Mouse (Mus musculus): ENCODE data around the gene Tbc1d4.

DNA sequence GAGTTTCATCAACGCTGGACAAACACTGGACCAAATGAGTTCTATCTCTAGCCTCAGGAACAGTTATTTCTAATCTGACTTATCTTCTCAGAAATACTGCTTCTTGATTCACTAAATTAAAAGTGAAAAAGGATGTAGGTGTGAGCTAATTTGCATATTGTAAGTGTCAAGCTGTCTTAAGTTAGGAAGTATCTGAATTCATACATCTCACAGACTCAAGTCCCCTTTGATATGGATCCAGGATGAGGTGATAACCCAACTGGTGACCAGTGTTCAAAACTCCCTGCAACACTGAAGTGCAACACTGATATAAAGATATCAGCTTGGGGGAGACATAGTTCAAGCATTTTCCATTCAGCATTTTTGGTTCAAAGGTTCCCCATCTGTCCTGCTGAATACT, 141.5 kb downstream of the Tbc1d4 start:
- no peak for TF ChIP-seq KAT2A (conservative IDR thresholded peaks at IDR 0.05; ENCODE audit: low read depth, low read length)
- TF ChIP-seq ZNF384 (IDR thresholded peaks at IDR 0.05; ENCODE audit: low read depth, low read length), result no peak
- TF ChIP-seq MAFK (IDR thresholded peaks at IDR 0.05; ENCODE audit: borderline replicate concordance, low read depth, low read length), result no peak

All from MEL (cell line).